Mouse (Mus musculus): ENCODE data around the gene Camk1d.

DNA sequence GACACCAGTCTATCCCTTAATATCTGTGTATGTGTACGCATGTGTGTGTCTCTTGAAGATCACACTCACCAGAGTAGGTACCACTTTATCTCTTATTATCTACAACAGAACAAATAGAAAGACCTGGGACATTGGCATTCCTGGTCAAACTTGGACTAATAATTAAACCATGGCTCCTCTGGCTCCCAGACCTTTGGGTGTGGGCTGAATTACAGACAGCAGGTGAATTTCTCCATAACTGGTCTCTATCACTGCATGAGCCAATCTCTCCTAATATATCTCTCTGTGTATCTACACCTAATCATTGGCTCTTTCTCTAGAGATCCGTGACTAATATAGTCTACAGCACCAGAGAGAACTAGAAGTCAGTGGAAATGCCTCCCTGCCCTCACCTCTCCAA lies 165.0 kb downstream of the Camk1d start:
- no peak for TF ChIP-seq CTCF (IDR thresholded peaks at IDR 0.05; ENCODE audit: control insufficient read depth, insufficient read depth, low read length)
- TF ChIP-seq POLR2A (IDR thresholded peaks at IDR 0.05; ENCODE audit: borderline replicate concordance, control insufficient read depth, low read depth, low read length): no peak

Data from bone marrow, adult 2 months (tissue).